Mouse (Mus musculus): Measurements from ENCODE around the gene Etv6. TPM values are rescaled to one million over a fixed set of nuclear protein-coding genes. Genes with fewer than 3 reads are reported as not detected.

Etv6 gene
- polyA plus RNA-seq, 1 experiment from 2014 or later, result 3.5 TPM

DNA sequence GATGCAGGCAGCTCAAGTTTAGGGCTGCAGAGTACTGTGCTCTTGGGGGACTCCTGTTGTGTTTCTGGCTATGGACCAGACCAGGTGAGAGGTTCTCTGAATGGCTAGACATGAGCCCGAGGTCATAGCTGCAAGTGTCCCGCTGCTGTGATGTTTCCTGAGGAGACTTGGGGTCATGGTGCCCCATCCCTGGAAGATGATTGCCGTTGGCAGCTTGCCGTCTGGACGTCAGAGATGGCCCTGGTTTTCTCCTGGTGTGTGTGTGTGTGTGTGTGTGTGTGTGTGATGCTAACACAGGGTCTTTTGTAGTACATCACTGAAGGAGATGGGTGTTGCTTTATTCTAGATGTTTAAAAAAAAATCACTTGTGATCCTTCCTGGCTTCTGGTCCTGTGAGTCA lies 58.6 kb downstream of the Etv6 start:
- no peak overlapping the region for H3K4me3 ChIP-seq (replicated peaks)
- H3K27ac ChIP-seq, result no peak overlapping the region
- 68% methylated on average over 5 of the region's 5 CpGs for WGBS (ENCODE audit: insufficient replicate concordance)
- no peak for ATAC-seq (ENCODE audit: low read depth)
- H3K9ac ChIP-seq, result no peak overlapping the region
- 0 out of 2 replicates have a peak, but pooled peaks cover 6% of the 10 kb centered on the region for H3K36me3 ChIP-seq
- no peak overlapping the region for H3K4me2 ChIP-seq
- no peaks in the 10 kb centered on the region for H3K9me3 ChIP-seq (replicated peaks)
- H3K27me3 ChIP-seq, result no peaks in the 10 kb centered on the region
- H3K4me1 ChIP-seq (replicated peaks), result peaks cover 30% of the 10 kb centered on the region
- no peak for DNase-seq

DNA sequence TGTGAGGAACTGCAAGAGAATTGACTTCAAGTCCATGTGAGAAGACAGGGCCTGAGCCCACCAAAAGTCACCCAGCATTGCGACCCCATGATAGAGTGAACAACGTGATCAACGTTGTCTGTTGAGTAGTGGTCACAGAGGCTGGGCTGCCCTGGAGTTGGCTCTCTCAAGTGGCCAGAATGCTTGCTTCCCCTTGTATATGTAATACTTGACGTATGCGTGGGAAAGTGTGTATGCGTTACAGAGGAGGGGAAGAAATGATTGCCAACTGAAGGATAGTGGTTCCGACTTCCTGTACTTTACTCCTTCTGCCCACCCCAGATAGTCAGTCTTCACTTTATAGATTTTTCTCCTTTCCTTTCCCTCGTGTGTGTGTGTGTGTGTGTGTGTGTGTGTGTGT lies 59.1 kb downstream of the Etv6 start:
- Histone ChIP-seq H3K9me3 (replicated peaks) (no peaks in the 10 kb centered on the region), H3K27me3 (no peaks in the 10 kb centered on the region), H3K4me1 (replicated peaks) (peaks cover 25% of the 10 kb centered on the region), H3K27ac (no peak overlapping the region), H3K9ac (no peak overlapping the region), H3K4me2 (no peak overlapping the region), H3K36me3 (0 out of 2 replicates have a peak, but pooled peaks cover 6% of the 10 kb centered on the region), H3K4me3 (replicated peaks) (no peak overlapping the region)
- ATAC-seq (ENCODE audit: low read depth) (no peak), DNase-seq (no peak)
- WGBS (ENCODE audit: insufficient replicate concordance), result 46% methylated on average over 8 of the region's 8 CpGs

DNA sequence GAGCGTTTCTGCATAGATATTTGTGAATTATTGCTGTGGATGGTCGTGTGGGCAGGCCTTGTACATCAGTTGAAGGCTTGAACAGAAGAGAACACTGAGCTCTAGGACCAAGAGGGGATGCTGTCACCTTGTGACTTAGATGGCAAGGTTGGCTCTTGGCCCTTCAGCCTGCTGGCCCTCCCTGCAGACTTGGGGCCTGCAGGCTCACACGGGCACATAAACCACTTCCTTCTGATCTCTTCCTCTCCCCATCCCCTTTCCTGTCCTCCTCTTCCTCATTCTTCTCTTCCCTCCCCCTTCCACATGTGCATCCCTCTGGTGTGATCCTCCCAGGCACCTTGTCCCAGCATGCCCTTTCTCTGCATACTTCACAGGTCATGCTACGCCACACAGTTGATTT lies 60.1 kb downstream of the Etv6 start:
- DNase-seq, result no peak
- no peak for ATAC-seq (ENCODE audit: low read depth)
- Histone ChIP-seq H3K4me3 (replicated peaks) (no peak overlapping the region), H3K9ac (no peak overlapping the region), H3K4me1 (replicated peaks) (peaks cover 17% of the 10 kb centered on the region), H3K9me3 (replicated peaks) (no peaks in the 10 kb centered on the region), H3K27ac (no peak overlapping the region), H3K27me3 (no peaks in the 10 kb centered on the region), H3K4me2 (no peak overlapping the region), H3K36me3 (0 out of 2 replicates have a peak, but pooled peaks cover 6% of the 10 kb centered on the region)
- WGBS (ENCODE audit: insufficient replicate concordance), result 48% methylated on average over 4 of the region's 4 CpGs

DNA sequence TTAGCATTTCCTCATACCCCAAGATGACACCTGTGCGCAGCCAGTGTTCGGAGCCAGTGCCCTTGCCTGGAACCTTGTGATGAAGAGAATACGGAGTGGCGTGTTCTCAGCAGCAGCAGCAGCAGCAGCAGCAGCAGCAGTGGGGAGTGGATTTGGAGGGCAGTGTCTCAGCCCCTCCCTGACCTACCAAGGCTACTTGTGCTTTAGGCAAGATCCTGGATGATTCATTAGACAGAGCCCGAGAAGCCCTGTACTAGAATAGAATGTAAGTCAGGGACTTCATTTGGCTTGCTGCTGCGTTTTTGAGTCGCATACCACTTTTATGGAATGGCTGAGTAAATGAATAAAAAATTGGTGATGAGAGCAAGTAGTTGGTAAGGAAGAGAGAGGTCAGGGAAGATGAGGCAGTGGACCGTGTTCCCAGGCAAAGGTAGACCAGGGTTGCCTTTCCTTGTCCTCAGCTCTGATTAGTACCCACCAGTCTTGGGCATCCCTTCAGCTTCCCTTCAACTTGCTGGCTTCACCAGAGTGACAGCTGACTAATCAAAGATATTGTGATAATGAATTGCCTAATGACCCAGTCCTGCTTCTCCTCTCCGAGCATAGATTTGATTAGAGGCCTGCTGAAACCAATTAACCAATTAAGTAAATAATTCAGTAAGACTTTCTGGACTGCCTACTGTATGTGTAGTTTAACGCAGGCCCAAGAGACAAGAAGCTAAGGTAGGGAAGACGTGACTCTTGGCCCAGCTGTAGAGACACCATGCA lies 64.7 kb downstream of the Etv6 start:
- Histone ChIP-seq H3K4me1 (replicated peaks) (peaks cover 8% of the 10 kb centered on the region), H3K9me3 (replicated peaks) (no peaks in the 10 kb centered on the region), H3K27me3 (no peaks in the 10 kb centered on the region), H3K36me3 (no peaks in the 10 kb centered on the region), H3K27ac (no peak overlapping the region), H3K4me2 (no peak overlapping the region), H3K4me3 (replicated peaks) (no peak overlapping the region), H3K9ac (no peak overlapping the region)
- no peak for DNase-seq
- WGBS (ENCODE audit: insufficient replicate concordance), result 79% methylated on average over 11 of the region's 11 CpGs
- ATAC-seq (ENCODE audit: low read depth), result no peak

DNA sequence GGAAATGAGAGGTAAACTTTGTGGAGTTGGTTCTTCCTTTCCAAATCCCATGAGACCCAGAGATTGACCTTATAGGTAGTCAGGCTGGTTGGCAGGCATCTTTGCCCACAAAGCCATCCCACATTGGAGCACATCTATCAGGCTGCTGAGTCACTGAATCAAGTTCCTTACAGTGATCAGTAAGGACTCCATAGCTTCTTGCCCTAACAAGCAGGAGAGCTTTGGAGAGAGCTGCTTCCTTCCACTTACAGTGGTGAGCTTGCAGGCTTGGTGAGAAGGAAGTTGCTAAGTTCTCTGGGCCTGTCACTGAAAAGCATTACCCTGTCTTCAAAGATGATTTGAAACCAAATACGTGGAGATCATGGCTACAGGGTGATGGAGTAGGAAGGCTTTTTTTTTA lies 66.9 kb downstream of the Etv6 start:
- Histone ChIP-seq H3K27me3 (no peaks in the 10 kb centered on the region), H3K9ac (no peak overlapping the region), H3K4me1 (replicated peaks) (peaks cover 19% of the 10 kb centered on the region), H3K4me3 (replicated peaks) (no peak overlapping the region), H3K9me3 (replicated peaks) (no peaks in the 10 kb centered on the region), H3K36me3 (no peaks in the 10 kb centered on the region), H3K4me2 (no peak overlapping the region), H3K27ac (no peak overlapping the region)
- 53% methylated on average over 1 of the region's 1 CpGs for WGBS (ENCODE audit: insufficient replicate concordance)
- ATAC-seq (ENCODE audit: low read depth) (no peak), DNase-seq (no peak)

DNA sequence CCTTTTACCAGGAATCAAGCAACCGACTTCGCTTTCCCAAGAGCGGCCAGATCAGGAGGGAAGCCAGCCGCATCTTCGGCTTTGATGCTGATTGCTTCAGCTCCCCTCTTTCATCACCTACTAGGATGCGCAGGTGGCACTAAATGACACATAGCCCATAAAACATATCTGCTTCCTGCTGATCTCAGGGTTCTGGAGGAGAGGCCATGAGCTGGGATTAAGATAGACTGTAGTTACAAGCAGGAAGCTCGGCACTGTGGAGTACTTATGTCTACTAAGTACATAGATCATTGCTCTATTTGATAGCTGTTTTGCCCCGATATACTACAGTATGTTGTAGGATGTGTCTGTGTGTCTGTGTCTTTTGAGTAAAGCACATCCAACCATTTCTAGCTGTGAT lies 68.0 kb downstream of the Etv6 start:
- Histone ChIP-seq H3K4me1 (replicated peaks) (peaks cover 19% of the 10 kb centered on the region), H3K36me3 (no peaks in the 10 kb centered on the region), H3K4me2 (no peak overlapping the region), H3K9me3 (replicated peaks) (no peaks in the 10 kb centered on the region), H3K4me3 (replicated peaks) (no peak overlapping the region), H3K27me3 (no peaks in the 10 kb centered on the region), H3K9ac (no peak overlapping the region), H3K27ac (no peak overlapping the region)
- DNase-seq, result no peak
- ATAC-seq (ENCODE audit: low read depth), result no peak
- 83% methylated on average over 8 of the region's 8 CpGs for WGBS (ENCODE audit: insufficient replicate concordance)

DNA sequence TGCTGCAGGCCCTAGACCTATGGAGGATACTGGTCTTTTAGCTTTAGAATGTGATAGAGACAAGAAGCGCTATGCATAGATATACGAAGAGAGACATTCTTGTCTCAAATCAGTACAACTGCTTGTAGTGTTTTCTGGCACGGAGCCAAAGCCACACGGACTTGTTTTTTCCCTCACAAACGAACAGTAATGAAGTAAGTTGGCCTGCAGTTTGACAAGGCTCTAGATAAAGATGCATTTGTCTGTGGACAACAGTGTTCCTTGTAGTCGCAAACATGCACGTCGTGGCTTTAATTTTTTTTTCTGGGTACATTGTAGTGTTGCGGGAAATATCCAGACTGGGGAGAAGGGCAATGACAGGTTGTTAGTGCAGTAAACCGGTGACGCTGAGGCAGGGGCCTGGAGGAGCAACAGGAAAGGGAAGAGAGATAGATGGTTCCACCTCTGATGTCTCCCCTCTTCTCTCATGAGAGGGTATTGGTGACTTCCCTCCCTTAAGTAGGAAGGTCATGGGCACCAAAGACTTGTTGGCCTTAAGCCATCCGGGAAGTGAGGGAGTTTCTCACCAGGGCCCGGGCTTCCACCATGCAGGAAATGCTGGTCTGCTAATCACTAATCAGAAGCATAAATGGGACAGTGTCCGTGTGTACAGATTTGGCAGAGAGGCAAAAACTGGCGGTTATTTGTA lies 70.2 kb downstream of the Etv6 start:
- no peak for DNase-seq
- Histone ChIP-seq H3K4me3 (replicated peaks) (no peak overlapping the region), H3K36me3 (peaks cover 12% of the 10 kb centered on the region), H3K27me3 (no peaks in the 10 kb centered on the region), H3K27ac (no peak overlapping the region), H3K4me1 (replicated peaks) (peaks cover 28% of the 10 kb centered on the region), H3K4me2 (no peak overlapping the region), H3K9ac (no peak overlapping the region), H3K9me3 (replicated peaks) (no peaks in the 10 kb centered on the region)
- WGBS (ENCODE audit: insufficient replicate concordance), result 39% methylated on average over 15 of the region's 15 CpGs
- ATAC-seq (ENCODE audit: low read depth), result peak; percentile 14; the same call in 1 of the 2 replicates

DNA sequence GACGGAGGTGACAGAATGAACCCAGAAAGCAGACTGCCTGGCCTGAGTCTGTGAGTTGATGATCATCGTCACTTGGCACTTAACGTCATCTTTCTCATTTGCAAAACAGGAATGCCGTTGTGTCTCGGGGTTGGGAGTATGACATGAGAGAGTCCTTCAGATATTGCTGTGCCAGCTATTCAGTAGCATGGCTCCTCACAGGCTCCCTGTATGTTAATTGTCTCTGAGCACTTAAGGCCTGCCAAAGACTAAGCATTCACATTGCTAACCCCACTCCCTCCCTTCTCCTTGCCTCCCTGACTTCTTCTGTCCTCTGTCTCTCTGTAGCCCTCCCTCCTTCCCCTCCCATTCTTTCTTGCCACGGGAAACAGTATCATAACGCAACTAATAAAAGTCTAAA lies 72.2 kb downstream of the Etv6 start:
- Histone ChIP-seq H3K4me3 (replicated peaks) (no peak overlapping the region), H3K9me3 (replicated peaks) (no peaks in the 10 kb centered on the region), H3K4me2 (no peak overlapping the region), H3K27me3 (no peaks in the 10 kb centered on the region), H3K27ac (no peak overlapping the region), H3K36me3 (peaks cover 12% of the 10 kb centered on the region), H3K4me1 (replicated peaks) (peaks cover 44% of the 10 kb centered on the region), H3K9ac (no peak overlapping the region)
- WGBS (ENCODE audit: insufficient replicate concordance), result 79% methylated on average over 7 of the region's 7 CpGs
- DNase-seq, result no peak
- no peak for ATAC-seq (ENCODE audit: low read depth)

DNA sequence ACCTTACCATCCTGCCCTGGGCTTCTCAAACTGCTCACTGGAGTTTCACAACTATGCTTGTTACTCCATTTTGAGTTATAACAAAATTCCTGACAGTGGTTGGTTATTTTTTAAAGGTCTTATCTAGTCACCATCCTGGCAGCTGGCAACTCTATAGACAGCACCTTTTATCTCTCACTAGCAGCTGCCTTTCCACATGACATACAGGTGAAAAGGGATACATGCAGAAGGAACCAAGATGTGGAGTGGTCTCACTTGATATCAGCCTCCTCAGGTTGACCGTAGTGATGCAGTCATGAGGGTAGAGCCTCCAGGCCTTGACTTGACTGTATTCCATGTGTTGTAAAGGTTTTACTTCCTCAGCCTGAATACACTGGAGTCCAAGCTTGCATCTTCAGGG lies 74.2 kb downstream of the Etv6 start:
- H3K4me2 ChIP-seq, result no peak overlapping the region
- H3K4me1 ChIP-seq (replicated peaks), result peaks cover 44% of the 10 kb centered on the region
- ATAC-seq (ENCODE audit: low read depth) (peak; percentile 40), DNase-seq (no peak)
- H3K36me3 ChIP-seq, result peaks cover 12% of the 10 kb centered on the region
- no peaks in the 10 kb centered on the region for H3K27me3 ChIP-seq
- H3K9ac ChIP-seq, result no peak overlapping the region
- 55% methylated on average over 1 of the region's 1 CpGs for WGBS (ENCODE audit: insufficient replicate concordance)
- H3K27ac ChIP-seq, result no peak overlapping the region
- H3K4me3 ChIP-seq (replicated peaks), result no peak overlapping the region
- no peaks in the 10 kb centered on the region for H3K9me3 ChIP-seq (replicated peaks)

DNA sequence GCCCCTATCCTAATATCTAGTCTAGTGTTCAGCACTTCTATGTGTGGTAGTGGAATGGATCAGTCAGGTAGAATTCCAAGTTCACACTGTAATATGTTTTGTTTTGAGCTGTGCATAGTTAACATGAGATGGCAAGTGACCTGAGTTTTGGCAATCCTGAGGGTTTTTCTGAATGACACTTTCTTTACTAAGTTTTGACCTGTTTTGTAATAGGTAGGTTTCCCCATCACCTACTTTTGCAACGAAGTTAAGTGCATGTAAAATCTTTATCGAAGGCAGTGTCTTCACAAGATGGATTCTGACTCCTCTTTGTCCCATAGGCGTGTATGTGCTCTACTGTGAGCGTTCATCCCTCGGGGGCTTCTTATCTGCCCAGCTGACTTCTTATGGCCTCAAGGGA lies 74.7 kb downstream of the Etv6 start:
- Histone ChIP-seq H3K36me3 (peaks cover 12% of the 10 kb centered on the region), H3K4me2 (no peak overlapping the region), H3K27me3 (no peaks in the 10 kb centered on the region), H3K9ac (no peak overlapping the region), H3K27ac (no peak overlapping the region), H3K4me1 (replicated peaks) (peaks cover 38% of the 10 kb centered on the region), H3K4me3 (replicated peaks) (no peak overlapping the region), H3K9me3 (replicated peaks) (no peaks in the 10 kb centered on the region)
- ATAC-seq (ENCODE audit: low read depth), result no peak
- WGBS (ENCODE audit: insufficient replicate concordance), result 70% methylated on average over 5 of the region's 5 CpGs
- DNase-seq, result no peak

DNA sequence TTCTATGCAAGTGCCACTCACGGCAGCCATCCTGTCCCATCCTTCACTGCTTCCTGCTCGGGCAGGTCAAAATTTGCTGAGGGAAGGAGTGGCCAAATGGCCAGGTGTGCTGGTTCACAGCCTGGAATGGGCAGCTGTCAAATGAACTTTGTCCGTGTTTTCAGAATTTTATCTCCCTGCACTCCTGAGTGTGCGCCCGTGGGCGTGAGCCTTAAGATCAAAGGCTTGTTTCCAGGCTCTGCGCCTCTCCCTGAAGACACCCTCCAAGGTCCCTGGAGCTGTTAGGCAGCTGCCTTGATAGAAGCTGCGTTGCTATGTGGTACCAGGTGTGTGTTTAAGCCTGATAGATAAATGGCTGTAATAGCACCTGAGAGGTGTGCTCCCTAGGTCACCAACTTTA lies 76.1 kb downstream of the Etv6 start:
- no peak overlapping the region for H3K27ac ChIP-seq
- ATAC-seq (ENCODE audit: low read depth) (no peak), DNase-seq (no peak)
- no peak overlapping the region for H3K9ac ChIP-seq
- 64% methylated on average over 8 of the region's 8 CpGs for WGBS (ENCODE audit: insufficient replicate concordance)
- H3K4me3 ChIP-seq (replicated peaks), result no peak overlapping the region
- peaks cover 12% of the 10 kb centered on the region for H3K36me3 ChIP-seq
- H3K27me3 ChIP-seq, result no peaks in the 10 kb centered on the region
- no peaks in the 10 kb centered on the region for H3K9me3 ChIP-seq (replicated peaks)
- no peak overlapping the region for H3K4me2 ChIP-seq
- peaks cover 27% of the 10 kb centered on the region for H3K4me1 ChIP-seq (replicated peaks)

DNA sequence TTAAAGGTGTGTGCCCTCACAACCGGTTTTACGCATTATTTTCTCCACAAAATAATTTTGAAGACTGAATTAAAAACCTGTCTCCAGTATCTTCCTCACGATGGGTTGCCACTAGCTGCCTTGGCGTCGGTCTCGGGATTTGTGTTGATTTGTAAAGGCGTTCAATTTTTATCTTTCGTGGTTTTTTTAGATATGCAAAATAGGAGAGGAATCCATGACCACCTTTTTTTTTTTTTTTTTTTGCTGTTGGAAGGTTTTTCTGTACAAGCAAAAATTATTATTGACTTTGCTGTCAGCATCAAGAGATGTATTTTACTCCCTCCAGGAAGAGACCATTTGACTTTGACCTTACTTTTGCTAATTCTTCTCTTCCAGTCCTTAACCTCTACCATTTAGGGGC lies 77.3 kb downstream of the Etv6 start:
- no peak overlapping the region for H3K4me2 ChIP-seq
- H3K4me3 ChIP-seq (replicated peaks), result no peak overlapping the region
- H3K27me3 ChIP-seq, result no peaks in the 10 kb centered on the region
- no peak overlapping the region for H3K27ac ChIP-seq
- WGBS (ENCODE audit: insufficient replicate concordance), result 38% methylated on average over 8 of the region's 8 CpGs
- H3K4me1 ChIP-seq (replicated peaks), result peaks cover 34% of the 10 kb centered on the region
- H3K36me3 ChIP-seq, result peaks cover 12% of the 10 kb centered on the region
- DNase-seq (no peak), ATAC-seq (ENCODE audit: low read depth) (no peak)
- no peaks in the 10 kb centered on the region for H3K9me3 ChIP-seq (replicated peaks)
- no peak overlapping the region for H3K9ac ChIP-seq

Data from liver, embryonic 13.5 days (tissue).